Mouse (Mus musculus): Measurements from ENCODE around the gene Zp3.
A peak's percentile ranks its signal among the peaks of the same experiment; 100 is the strongest.

The Zp3 gene

GRCm38 (mm10) chr5:135979904-135980303 lies at the start of gene Zp3:
Zp3 (plus strand) TSS chr5:135980099.
- no peak for ATAC-seq (ENCODE audit: insufficient number of reproducible peaks, low FRiP score, low TSS enrichment)

- no peak for ATAC-seq (ENCODE audit: insufficient number of reproducible peaks, low FRiP score, low TSS enrichment)
Measured at GRCm38 (mm10) chr5:135931526-135931925, 48.4 kb upstream of the Zp3 start.

GRCm38 (mm10) chr5:135932359-135932758 lies 47.5 kb upstream of the Zp3 start:
- no peak for ATAC-seq (ENCODE audit: insufficient number of reproducible peaks, low FRiP score, low TSS enrichment)

GRCm38 (mm10) chr5:135933222-135933899 lies 46.5 kb upstream of the Zp3 start:
- no peak for ATAC-seq (ENCODE audit: insufficient number of reproducible peaks, low FRiP score, low TSS enrichment)

GRCm38 (mm10) chr5:135933900-135934441 lies 45.9 kb upstream of the Zp3 start:
- ATAC-seq (ENCODE audit: insufficient number of reproducible peaks, low FRiP score, low TSS enrichment): peak; percentile 56

- peak; percentile 94 for ATAC-seq (ENCODE audit: insufficient number of reproducible peaks, low FRiP score, low TSS enrichment)
Measured at GRCm38 (mm10) chr5:135934481-135935175, 45.3 kb upstream of the Zp3 start, which contains the start of gene Ywhag. Ywhag (minus strand) TSS chr5:135934616.

- ATAC-seq (ENCODE audit: insufficient number of reproducible peaks, low FRiP score, low TSS enrichment): no peak
Measured at GRCm38 (mm10) chr5:135935176-135935523, 44.7 kb upstream of the Zp3 start.

GRCm38 (mm10) chr5:135935641-135936190 lies 44.2 kb upstream of the Zp3 start:
- no peak for ATAC-seq (ENCODE audit: insufficient number of reproducible peaks, low FRiP score, low TSS enrichment)

- no peak for ATAC-seq (ENCODE audit: insufficient number of reproducible peaks, low FRiP score, low TSS enrichment)
Measured at GRCm38 (mm10) chr5:135940587-135940986, 39.3 kb upstream of the Zp3 start.

- no peak for ATAC-seq (ENCODE audit: insufficient number of reproducible peaks, low FRiP score, low TSS enrichment)
Measured at GRCm38 (mm10) chr5:135942710-135943109, 37.2 kb upstream of the Zp3 start.

GRCm38 (mm10) chr5:135945916-135946408 lies 33.9 kb upstream of the Zp3 start:
- no peak for ATAC-seq (ENCODE audit: insufficient number of reproducible peaks, low FRiP score, low TSS enrichment)

- no peak for ATAC-seq (ENCODE audit: insufficient number of reproducible peaks, low FRiP score, low TSS enrichment)
Measured at GRCm38 (mm10) chr5:135946621-135947020, 33.3 kb upstream of the Zp3 start.

- ATAC-seq (ENCODE audit: insufficient number of reproducible peaks, low FRiP score, low TSS enrichment): no peak
Measured at GRCm38 (mm10) chr5:135950710-135951412, 29.0 kb upstream of the Zp3 start.

GRCm38 (mm10) chr5:135951660-135952059 lies 28.2 kb upstream of the Zp3 start:
- no peak for ATAC-seq (ENCODE audit: insufficient number of reproducible peaks, low FRiP score, low TSS enrichment)

- no peak for ATAC-seq (ENCODE audit: insufficient number of reproducible peaks, low FRiP score, low TSS enrichment)
Measured at GRCm38 (mm10) chr5:135952830-135953229, 27.1 kb upstream of the Zp3 start.

- ATAC-seq (ENCODE audit: insufficient number of reproducible peaks, low FRiP score, low TSS enrichment): no peak
Measured at GRCm38 (mm10) chr5:135956300-135957206, 23.3 kb upstream of the Zp3 start.

GRCm38 (mm10) chr5:135957207-135957974 lies 22.5 kb upstream of the Zp3 start:
- peak; percentile 80 for ATAC-seq (ENCODE audit: insufficient number of reproducible peaks, low FRiP score, low TSS enrichment)

- ATAC-seq (ENCODE audit: insufficient number of reproducible peaks, low FRiP score, low TSS enrichment): no peak
Measured at GRCm38 (mm10) chr5:135958367-135958766, 21.5 kb upstream of the Zp3 start.

GRCm38 (mm10) chr5:135959911-135960310 lies 20.0 kb upstream of the Zp3 start:
- ATAC-seq (ENCODE audit: insufficient number of reproducible peaks, low FRiP score, low TSS enrichment): no peak
